Mouse (Mus musculus): ENCODE results near the gene Lgr5.

Lgr5 gene

DNA sequence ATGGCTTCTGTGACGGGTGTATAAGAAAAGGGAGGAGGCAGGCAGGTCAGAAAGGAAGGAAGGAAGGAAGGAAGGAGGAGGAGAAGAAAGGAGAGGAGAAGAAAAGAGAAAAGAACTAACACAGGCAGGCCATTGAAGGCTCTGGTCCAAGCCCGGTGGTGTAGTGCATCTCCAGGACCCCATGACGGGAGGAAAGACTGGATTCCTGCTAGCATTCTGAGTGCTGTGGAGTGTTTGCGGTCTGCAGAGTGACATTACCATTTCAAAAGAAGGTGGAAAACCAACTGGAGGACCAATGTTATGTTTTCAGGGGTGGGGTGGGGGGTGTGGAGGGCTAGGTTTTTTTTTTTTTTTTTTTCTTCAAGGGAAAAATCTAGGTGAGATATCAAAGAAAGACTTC lies 165.6 kb downstream of the Lgr5 start:
- DNase-seq (ENCODE audit: low spot score) = no peak

DNA sequence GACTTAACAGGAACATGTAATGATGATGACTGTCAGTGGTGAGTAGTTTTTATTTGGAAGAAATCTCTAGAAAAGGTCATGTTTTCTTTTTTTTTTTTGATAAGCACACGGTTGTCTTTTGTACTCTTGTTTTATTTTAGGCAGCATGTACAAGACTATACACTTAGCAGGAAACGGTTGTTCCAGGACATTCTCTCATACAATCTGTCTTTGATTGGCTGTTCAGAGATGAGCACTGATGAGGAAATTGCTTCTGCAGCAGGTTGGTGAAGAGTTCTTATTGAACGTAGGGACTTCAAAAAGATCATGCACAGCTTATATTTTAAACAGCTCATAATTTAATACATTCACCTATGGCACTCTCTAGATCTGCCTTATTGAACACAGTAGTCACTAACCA lies 173.5 kb downstream of the Lgr5 start:
- DNase-seq (ENCODE audit: low spot score) = no peak

DNA sequence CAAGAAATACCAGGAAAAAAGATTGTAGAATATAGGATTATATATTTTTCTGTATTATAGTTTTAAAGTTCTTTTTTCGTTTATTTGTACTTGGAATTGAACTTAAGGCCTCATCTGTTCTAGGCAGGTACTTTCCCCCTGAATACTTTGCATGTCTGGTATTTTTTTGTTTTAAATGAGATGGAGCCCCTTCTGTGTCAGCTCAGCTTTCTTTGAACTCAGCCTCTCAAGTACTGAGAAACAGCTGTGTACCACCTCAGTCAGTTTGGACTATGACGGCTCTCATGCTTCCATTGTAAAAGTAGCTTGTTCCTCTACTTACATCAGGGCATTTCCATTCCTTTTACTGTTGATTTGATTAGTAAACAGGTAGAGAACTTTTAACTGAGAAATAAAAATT lies 174.1 kb downstream of the Lgr5 start:
- DNase-seq (ENCODE audit: low spot score) = no peak

DNA sequence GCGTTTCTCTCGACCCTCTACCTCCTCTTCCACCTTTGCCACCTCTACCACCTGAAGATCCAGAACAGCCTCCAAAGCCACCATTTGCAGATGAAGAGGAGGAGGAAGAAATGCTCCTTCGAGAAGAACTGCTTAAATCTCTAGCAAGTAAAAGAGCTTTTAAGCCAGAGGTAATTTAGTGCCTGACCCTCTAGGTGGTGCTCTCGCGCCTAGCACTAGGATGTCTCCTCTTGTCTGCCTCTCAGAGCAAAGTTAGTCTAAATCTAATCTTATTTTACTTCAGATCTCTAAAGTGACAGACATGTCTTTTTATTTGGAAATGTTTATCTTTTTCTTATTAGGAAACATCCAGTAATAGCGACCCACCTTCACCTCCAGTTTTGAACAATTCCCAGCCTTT lies 181.2 kb downstream of the Lgr5 start:
- DNase-seq (ENCODE audit: low spot score) = peak; percentile 88
